Mouse (Mus musculus): ENCODE data around the gene Zc3h10. TPM values are rescaled to one million over a fixed set of nuclear protein-coding genes. Genes with fewer than 3 reads are reported as not detected.

The Zc3h10 gene
- polyA plus RNA-seq, 1 experiment from 2014 or later = 17.5 TPM

DNA sequence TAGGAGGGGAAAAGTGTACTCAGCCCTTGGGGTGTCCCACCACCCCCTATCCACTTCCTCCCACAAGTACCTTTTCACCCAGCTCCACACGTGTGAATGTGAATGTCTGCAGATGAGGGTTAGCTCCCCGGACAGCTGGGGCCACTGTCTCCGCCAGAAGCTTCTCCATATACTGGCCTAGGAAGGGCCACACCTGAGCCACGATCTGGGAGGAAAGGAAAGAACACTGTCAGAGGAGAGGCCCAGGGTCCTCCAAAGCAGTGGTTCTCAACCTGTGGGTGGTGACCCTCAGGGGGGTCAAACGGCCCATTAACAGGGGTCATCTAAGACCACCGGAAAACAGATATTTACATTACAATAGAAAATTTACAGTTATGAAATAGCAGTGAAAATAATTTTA lies 25.2 kb downstream of the Zc3h10 start:
- Histone ChIP-seq H3K4me1 (replicated peaks; ENCODE audit: control insufficient read depth, insufficient read depth, low read length) (peaks cover 4% of the 10 kb centered on the region; the same call in 1 of the 2 replicates), H3K9me3 (ENCODE audit: control insufficient read depth, low read length) (no peaks in the 10 kb centered on the region), H3K9ac (ENCODE audit: low read length) (no peak overlapping the region), H3K27me3 (ENCODE audit: control insufficient read depth, insufficient read depth, low read length) (peaks cover 28% of the 10 kb centered on the region), H3K4me3 (ENCODE audit: low read depth, low read length) (no peak overlapping the region), H3K27ac (ENCODE audit: low read depth, low read length) (no peak overlapping the region), H3K36me3 (ENCODE audit: control insufficient read depth, insufficient read depth, low read length) (no peaks in the 10 kb centered on the region), H3K4me2 (ENCODE audit: low read depth, low read length, severe bottlenecking) (no peak overlapping the region)
- ATAC-seq (replicated peaks; ENCODE audit: low FRiP score) (no peak), DNase-seq (ENCODE audit: low spot score) (no peak)
- WGBS = 74% methylated on average over 6 of the region's 6 CpGs

DNA sequence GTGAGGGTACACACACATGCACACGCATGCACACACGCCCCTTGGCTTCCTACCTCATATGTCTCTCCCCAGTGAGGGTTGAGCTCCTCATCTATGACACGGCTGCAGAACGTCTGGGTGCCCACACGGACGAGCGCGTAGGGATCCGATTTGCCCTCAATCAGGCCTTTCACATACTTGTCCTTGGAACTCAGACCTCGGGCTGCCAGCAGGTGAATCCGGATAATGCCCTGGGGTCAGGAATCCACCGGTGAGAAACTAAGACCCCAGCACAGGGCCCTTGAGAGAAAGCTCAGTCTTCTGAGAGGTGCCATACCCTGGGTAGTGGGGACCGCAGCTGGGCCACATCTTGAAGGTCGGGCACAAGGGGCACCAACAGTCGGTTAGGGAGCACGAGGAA lies 27.0 kb downstream of the Zc3h10 start:
- Histone ChIP-seq H3K27ac (ENCODE audit: low read depth, low read length) (no peak overlapping the region), H3K4me2 (ENCODE audit: low read depth, low read length, severe bottlenecking) (no peak overlapping the region), H3K9me3 (ENCODE audit: control insufficient read depth, low read length) (no peaks in the 10 kb centered on the region), H3K4me1 (replicated peaks; ENCODE audit: control insufficient read depth, insufficient read depth, low read length) (peaks cover 4% of the 10 kb centered on the region; the same call in 1 of the 2 replicates), H3K27me3 (ENCODE audit: control insufficient read depth, insufficient read depth, low read length) (peaks cover 39% of the 10 kb centered on the region), H3K4me3 (ENCODE audit: low read depth, low read length) (no peak overlapping the region), H3K9ac (ENCODE audit: low read length) (no peak overlapping the region), H3K36me3 (ENCODE audit: control insufficient read depth, insufficient read depth, low read length) (no peaks in the 10 kb centered on the region)
- ATAC-seq (replicated peaks; ENCODE audit: low FRiP score) (no peak), DNase-seq (ENCODE audit: low spot score) (no peak)
- 86% methylated on average over 16 of the region's 16 CpGs for WGBS

DNA sequence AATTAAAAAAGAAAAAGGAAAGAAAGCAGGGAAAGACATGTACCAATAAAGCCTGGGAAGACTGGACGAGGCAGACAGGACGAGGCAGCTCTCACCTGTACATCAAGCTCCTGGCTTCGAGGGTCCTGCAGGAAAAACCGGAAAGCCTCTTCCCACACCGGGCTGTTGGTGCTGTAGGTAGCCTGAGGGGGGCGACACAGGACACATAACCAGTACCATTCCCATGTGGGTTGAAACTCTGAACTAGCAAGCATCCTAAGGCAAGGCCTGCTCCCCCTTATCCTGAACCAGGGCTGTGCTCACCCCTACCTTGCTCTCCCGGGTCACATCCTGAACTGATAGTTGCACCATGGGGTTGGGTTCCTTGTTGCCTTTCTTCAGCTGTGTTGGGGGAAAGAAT lies 28.7 kb downstream of the Zc3h10 start:
- Histone ChIP-seq H3K9me3 (ENCODE audit: control insufficient read depth, low read length) (no peaks in the 10 kb centered on the region), H3K4me3 (ENCODE audit: low read depth, low read length) (no peak overlapping the region), H3K36me3 (ENCODE audit: control insufficient read depth, insufficient read depth, low read length) (no peaks in the 10 kb centered on the region), H3K27ac (ENCODE audit: low read depth, low read length) (no peak overlapping the region), H3K9ac (ENCODE audit: low read length) (no peak overlapping the region), H3K27me3 (ENCODE audit: control insufficient read depth, insufficient read depth, low read length) (peaks cover 31% of the 10 kb centered on the region), H3K4me1 (replicated peaks; ENCODE audit: control insufficient read depth, insufficient read depth, low read length) (peaks cover under 1% of the 10 kb centered on the region; the same call in 1 of the 2 replicates), H3K4me2 (ENCODE audit: low read depth, low read length, severe bottlenecking) (no peak overlapping the region)
- DNase-seq (ENCODE audit: low spot score) (peak; percentile 69), ATAC-seq (replicated peaks; ENCODE audit: low FRiP score) (no peak)
- 71% methylated on average over 7 of the region's 7 CpGs for WGBS

DNA sequence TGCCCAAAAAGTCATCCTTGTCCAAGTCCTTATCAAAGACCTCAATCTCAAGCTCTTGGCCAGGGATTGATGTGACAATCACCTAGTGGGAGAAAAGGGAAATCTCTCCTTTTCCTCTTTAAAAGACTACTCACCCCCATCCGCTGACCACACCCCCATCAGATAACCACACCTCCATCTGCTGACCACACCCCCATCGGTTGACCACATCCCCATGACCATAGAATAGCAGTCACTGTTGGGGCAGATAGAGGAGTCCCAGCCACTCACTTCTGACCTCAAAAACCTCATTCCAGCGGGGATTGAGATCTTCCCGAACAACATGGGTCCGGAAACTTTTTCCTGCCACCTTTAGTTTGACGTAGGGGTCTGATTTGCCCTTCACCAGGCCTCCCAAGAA lies 30.9 kb downstream of the Zc3h10 start:
- Histone ChIP-seq H3K9ac (ENCODE audit: low read length) (no peak overlapping the region), H3K4me2 (ENCODE audit: low read depth, low read length, severe bottlenecking) (no peak overlapping the region), H3K27ac (ENCODE audit: low read depth, low read length) (no peak overlapping the region), H3K4me3 (ENCODE audit: low read depth, low read length) (no peak overlapping the region), H3K36me3 (ENCODE audit: control insufficient read depth, insufficient read depth, low read length) (no peaks in the 10 kb centered on the region; the same call in 1 of the 2 replicates), H3K4me1 (replicated peaks; ENCODE audit: control insufficient read depth, insufficient read depth, low read length) (no peaks in the 10 kb centered on the region), H3K9me3 (ENCODE audit: control insufficient read depth, low read length) (no peaks in the 10 kb centered on the region), H3K27me3 (ENCODE audit: control insufficient read depth, insufficient read depth, low read length) (peaks cover 23% of the 10 kb centered on the region)
- no peak for DNase-seq (ENCODE audit: low spot score)
- no peak for ATAC-seq (replicated peaks; ENCODE audit: low FRiP score)
- 15% methylated on average over 6 of the region's 6 CpGs for WGBS

DNA sequence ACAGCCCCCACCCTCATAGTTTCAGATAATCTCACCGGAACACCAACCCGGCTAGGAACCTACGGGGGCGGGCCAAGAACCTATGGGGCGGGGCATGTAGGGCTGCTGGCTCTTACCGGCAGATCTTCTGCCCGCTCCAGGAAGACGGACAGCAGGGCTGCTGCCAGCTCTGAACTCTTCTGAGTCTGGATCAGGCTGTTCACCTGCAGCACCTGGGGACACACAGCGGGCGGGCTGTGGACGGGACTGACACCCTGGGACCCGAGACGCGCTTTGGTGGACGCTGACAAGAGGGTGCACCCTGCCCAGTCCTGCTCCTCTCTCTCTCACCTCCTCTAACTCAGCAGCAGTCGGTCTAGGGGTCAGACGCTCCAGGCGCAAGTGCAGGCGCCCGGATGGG lies 31.5 kb downstream of the Zc3h10 start:
- no peak overlapping the region for H3K4me3 ChIP-seq (ENCODE audit: low read depth, low read length)
- H3K36me3 ChIP-seq (ENCODE audit: control insufficient read depth, insufficient read depth, low read length) = no peaks in the 10 kb centered on the region; the same call in 1 of the 2 replicates
- no peak overlapping the region for H3K9ac ChIP-seq (ENCODE audit: low read length)
- H3K27me3 ChIP-seq (ENCODE audit: control insufficient read depth, insufficient read depth, low read length) = peaks cover 23% of the 10 kb centered on the region
- ATAC-seq (replicated peaks; ENCODE audit: low FRiP score) = no peak
- no peaks in the 10 kb centered on the region for H3K9me3 ChIP-seq (ENCODE audit: control insufficient read depth, low read length)
- H3K27ac ChIP-seq (ENCODE audit: low read depth, low read length) = no peak overlapping the region
- WGBS = 9% methylated on average over 20 of the region's 20 CpGs
- H3K4me1 ChIP-seq (replicated peaks; ENCODE audit: control insufficient read depth, insufficient read depth, low read length) = no peaks in the 10 kb centered on the region
- peak overlapping the region; percentile 18; the same call in 1 of the 2 replicates for H3K4me2 ChIP-seq (ENCODE audit: low read depth, low read length, severe bottlenecking)
- no peak for DNase-seq (ENCODE audit: low spot score)

DNA sequence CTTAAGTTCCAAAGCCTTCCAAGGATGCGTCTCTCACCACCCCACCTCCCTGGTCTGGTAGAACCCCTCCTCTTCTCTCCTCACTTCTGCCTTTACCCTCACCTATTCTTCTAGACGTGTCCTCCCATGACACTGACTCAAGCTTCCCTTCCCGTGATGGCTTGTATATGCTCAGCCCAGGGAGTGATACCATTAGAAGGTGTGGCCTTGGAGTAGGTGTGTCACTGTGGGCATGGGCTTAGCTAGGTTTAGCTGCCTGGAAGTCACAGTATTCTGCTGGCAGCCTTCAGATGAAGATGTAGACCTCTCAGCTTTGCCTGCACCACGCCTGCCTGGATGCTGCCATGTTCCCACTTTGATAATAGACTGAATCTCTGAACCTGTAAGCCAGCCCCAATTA lies 32.5 kb downstream of the Zc3h10 start:
- no peak for ATAC-seq (replicated peaks; ENCODE audit: low FRiP score)
- Histone ChIP-seq H3K4me1 (replicated peaks; ENCODE audit: control insufficient read depth, insufficient read depth, low read length) (no peaks in the 10 kb centered on the region), H3K27ac (ENCODE audit: low read depth, low read length) (no peak overlapping the region), H3K4me3 (ENCODE audit: low read depth, low read length) (no peak overlapping the region), H3K4me2 (ENCODE audit: low read depth, low read length, severe bottlenecking) (no peak overlapping the region), H3K27me3 (ENCODE audit: control insufficient read depth, insufficient read depth, low read length) (peaks cover 23% of the 10 kb centered on the region), H3K9ac (ENCODE audit: low read length) (no peak overlapping the region), H3K36me3 (ENCODE audit: control insufficient read depth, insufficient read depth, low read length) (no peaks in the 10 kb centered on the region; the same call in 1 of the 2 replicates), H3K9me3 (ENCODE audit: control insufficient read depth, low read length) (no peaks in the 10 kb centered on the region)
- WGBS = 85% methylated on average over 4 of the region's 4 CpGs
- peak; percentile 35 for DNase-seq (ENCODE audit: low spot score)

DNA sequence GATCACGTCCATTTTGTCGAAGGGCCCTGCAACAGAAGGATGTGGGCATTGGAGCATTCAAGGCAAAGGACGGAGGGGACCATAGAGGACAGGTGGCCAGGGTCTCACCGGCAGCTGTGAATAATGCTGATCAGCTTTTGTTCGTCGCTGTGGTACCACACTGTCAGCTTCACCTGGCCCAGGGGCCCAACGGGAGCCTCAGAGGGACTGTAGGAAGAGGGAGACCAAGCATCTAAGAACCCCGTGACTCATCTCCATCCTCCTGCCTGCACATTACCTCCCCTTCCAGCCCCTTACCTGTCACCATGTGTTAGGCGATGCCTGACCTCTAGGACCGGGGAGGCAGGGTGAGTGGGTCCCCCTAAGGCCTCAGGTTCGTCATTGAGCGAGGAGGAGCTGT lies 35.8 kb downstream of the Zc3h10 start:
- no peak for DNase-seq (ENCODE audit: low spot score)
- no peak overlapping the region for H3K4me3 ChIP-seq (ENCODE audit: low read depth, low read length)
- no peak overlapping the region for H3K4me2 ChIP-seq (ENCODE audit: low read depth, low read length, severe bottlenecking)
- H3K27me3 ChIP-seq (ENCODE audit: control insufficient read depth, insufficient read depth, low read length) = peaks cover 10% of the 10 kb centered on the region
- no peak for ATAC-seq (replicated peaks; ENCODE audit: low FRiP score)
- H3K9ac ChIP-seq (ENCODE audit: low read length) = no peak overlapping the region
- H3K36me3 ChIP-seq (ENCODE audit: control insufficient read depth, insufficient read depth, low read length) = no peaks in the 10 kb centered on the region; the same call in 1 of the 2 replicates
- 84% methylated on average over 12 of the region's 12 CpGs for WGBS
- H3K4me1 ChIP-seq (replicated peaks; ENCODE audit: control insufficient read depth, insufficient read depth, low read length) = no peaks in the 10 kb centered on the region
- H3K27ac ChIP-seq (ENCODE audit: low read depth, low read length) = no peak overlapping the region
- no peaks in the 10 kb centered on the region for H3K9me3 ChIP-seq (ENCODE audit: control insufficient read depth, low read length)

DNA sequence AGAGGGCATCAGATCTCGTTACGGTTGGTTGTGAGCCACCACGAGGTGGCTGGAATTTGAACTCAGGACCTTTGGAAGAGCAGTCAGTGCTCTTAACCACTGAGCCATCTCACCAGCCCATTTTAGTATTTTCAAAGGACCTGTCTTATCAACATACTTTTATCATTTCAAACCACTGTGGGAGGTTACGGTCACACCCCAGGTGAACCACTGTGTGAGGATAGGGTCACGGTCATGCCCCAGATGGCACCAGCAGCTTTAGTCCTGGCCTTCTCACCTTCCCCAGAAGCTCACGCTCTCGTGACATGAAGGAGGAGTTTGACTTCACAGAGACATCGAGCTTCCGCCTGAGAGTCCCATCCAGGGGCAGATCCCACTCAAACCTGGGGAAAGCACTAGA lies 36.4 kb downstream of the Zc3h10 start:
- Histone ChIP-seq H3K27me3 (ENCODE audit: control insufficient read depth, insufficient read depth, low read length) (peaks cover 4% of the 10 kb centered on the region), H3K9ac (ENCODE audit: low read length) (no peak overlapping the region), H3K36me3 (ENCODE audit: control insufficient read depth, insufficient read depth, low read length) (no peaks in the 10 kb centered on the region; the same call in 1 of the 2 replicates), H3K9me3 (ENCODE audit: control insufficient read depth, low read length) (no peaks in the 10 kb centered on the region), H3K4me2 (ENCODE audit: low read depth, low read length, severe bottlenecking) (no peak overlapping the region), H3K27ac (ENCODE audit: low read depth, low read length) (no peak overlapping the region), H3K4me1 (replicated peaks; ENCODE audit: control insufficient read depth, insufficient read depth, low read length) (no peaks in the 10 kb centered on the region), H3K4me3 (ENCODE audit: low read depth, low read length) (no peak overlapping the region)
- ATAC-seq (replicated peaks; ENCODE audit: low FRiP score) = no peak
- DNase-seq (ENCODE audit: low spot score) = no peak
- WGBS = 92% methylated on average over 9 of the region's 9 CpGs

DNA sequence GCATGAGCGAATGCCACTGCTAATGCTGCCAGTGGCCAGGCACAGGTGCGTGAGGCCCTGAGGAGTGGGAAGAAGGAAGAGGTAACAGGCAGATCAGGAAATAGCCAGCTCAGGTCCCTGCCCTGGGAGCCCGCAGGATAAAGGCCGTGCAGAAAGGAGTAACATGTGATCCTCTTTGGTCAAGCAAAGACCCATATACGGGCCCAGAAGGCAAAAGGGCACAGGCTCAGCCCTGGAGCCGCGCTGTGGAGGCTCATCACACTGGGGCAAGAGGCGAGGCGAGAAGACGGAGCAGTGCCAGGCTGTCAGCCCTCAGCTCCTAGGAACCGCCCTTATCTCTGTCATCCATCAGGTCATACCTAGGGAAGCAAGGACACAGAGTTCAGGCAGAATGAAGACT lies 37.3 kb downstream of the Zc3h10 start:
- Histone ChIP-seq H3K36me3 (ENCODE audit: control insufficient read depth, insufficient read depth, low read length) (no peaks in the 10 kb centered on the region; the same call in 1 of the 2 replicates), H3K9me3 (ENCODE audit: control insufficient read depth, low read length) (no peaks in the 10 kb centered on the region), H3K27ac (ENCODE audit: low read depth, low read length) (no peak overlapping the region), H3K27me3 (ENCODE audit: control insufficient read depth, insufficient read depth, low read length) (no peaks in the 10 kb centered on the region), H3K4me1 (replicated peaks; ENCODE audit: control insufficient read depth, insufficient read depth, low read length) (no peaks in the 10 kb centered on the region), H3K4me3 (ENCODE audit: low read depth, low read length) (no peak overlapping the region), H3K4me2 (ENCODE audit: low read depth, low read length, severe bottlenecking) (no peak overlapping the region), H3K9ac (ENCODE audit: low read length) (no peak overlapping the region)
- DNase-seq (ENCODE audit: low spot score) (no peak), ATAC-seq (replicated peaks; ENCODE audit: low FRiP score) (no peak)
- WGBS = 88% methylated on average over 11 of the region's 11 CpGs
